9 mouse cellular contexts compared by ENCODE assay signal in genomic region chr16:33344875-33345274, GRCm38 (mm10). TPM values are rescaled to one million over a fixed set of nuclear protein-coding genes. Genes with fewer than 3 reads are reported as not detected.
DNase-seq lines count a peak whose midpoint lies in the region; ATAC-seq and TF ChIP-seq lines count a peak whose summit lies in the region.
"Had no signal": no experiment of that assay in that cellular context is flagged by ENCODE, and none has a peak within 500 bp of the region (broad histone marks: within the 10 kb centered on the region; RNA-seq: fewer than 3 reads in every experiment).

No protein-coding gene starts in this region.

- TF ChIP-seq CTCF in midbrain, postnatal 0 days (IDR thresholded peaks at IDR 0.05), result no peak

- no peaks in the 10 kb centered on the region for H3K9me3 ChIP-seq in midbrain, postnatal 0 days (ENCODE audit: low read length)
- H3K9me3 ChIP-seq in midbrain, embryonic 11.5 days (ENCODE audit: control insufficient read depth, low read length), result no peaks in the 10 kb centered on the region
- H3K9me3 ChIP-seq in embryonic facial prominence, embryonic 14.5 days (ENCODE audit: control insufficient read depth, low read length), result no peaks in the 10 kb centered on the region
- H3K9me3 ChIP-seq: midbrain, embryonic 12.5 days had no signal

- no peak for ATAC-seq in midbrain, postnatal 0 days (ENCODE audit: low FRiP score)
- ATAC-seq in midbrain, embryonic 11.5 days (ENCODE audit: low FRiP score), result no peak
- no peak; the same call in 1 of the 2 replicates for ATAC-seq in embryonic facial prominence, embryonic 14.5 days (ENCODE audit: low read depth)
- ATAC-seq in megakaryocyte progenitor cell, adult 5-6 weeks (replicated peaks; ENCODE audit: poor library complexity), result no peak

- peaks cover 4% of the 10 kb centered on the region; the same call in 1 of the 2 replicates for H3K4me1 ChIP-seq in midbrain, postnatal 0 days (ENCODE audit: insufficient read depth, low read length)
- no peaks in the 10 kb centered on the region for H3K4me1 ChIP-seq in midbrain, embryonic 11.5 days (ENCODE audit: control insufficient read depth, insufficient read depth, low read length)
- H3K4me1 ChIP-seq in embryonic facial prominence, embryonic 14.5 days (ENCODE audit: control insufficient read depth, insufficient read depth, low read length), result 0 out of 2 replicates have a peak, but pooled peaks cover 5% of the 10 kb centered on the region

- 78% methylated on average over 4 of the region's 4 CpGs for WGBS in midbrain, postnatal 0 days
- 82% methylated on average over 4 of the region's 4 CpGs for WGBS in midbrain, embryonic 11.5 days
- 83% methylated on average over 4 of the region's 4 CpGs for WGBS in embryonic facial prominence, embryonic 14.5 days

- H3K4me3 ChIP-seq in midbrain, postnatal 0 days (ENCODE audit: low read depth, low read length), result no peak overlapping the region
- H3K4me3 ChIP-seq in midbrain, embryonic 11.5 days (ENCODE audit: low read depth, low read length), result no peak overlapping the region
- H3K4me3 ChIP-seq in embryonic facial prominence, embryonic 14.5 days (ENCODE audit: low read depth, low read length), result no peak overlapping the region
- H3K4me3 ChIP-seq: midbrain, embryonic 12.5 days had no signal

- no peak overlapping the region for H3K9ac ChIP-seq in midbrain, postnatal 0 days (replicated peaks; ENCODE audit: low read length, poor library complexity, severe bottlenecking)
- no peak overlapping the region for H3K9ac ChIP-seq in midbrain, embryonic 11.5 days (ENCODE audit: low read length)
- H3K9ac ChIP-seq in embryonic facial prominence, embryonic 14.5 days (ENCODE audit: low read depth, low read length), result no peak overlapping the region

- peak; percentile 18 to 24 for DNase-seq in frontal cortex, postnatal 36 days (ENCODE audit: low spot score in 2 of 2)
- no peak for DNase-seq in frontal cortex, postnatal 14 days (ENCODE audit: low spot score in 2 of 2)
- no peak for DNase-seq in midbrain, postnatal 0 days (ENCODE audit: low spot score)
- DNase-seq in midbrain, embryonic 11.5 days (ENCODE audit: low spot score, missing footprints), result no peak
- no peak for DNase-seq in embryonic facial prominence, embryonic 14.5 days (ENCODE audit: low spot score)
- peak; percentile 47 for DNase-seq in thymus, postnatal 25 days
- DNase-seq in cerebellum, adult 11 months, result no peak

- peak overlapping the region; percentile 38; the same call in 1 of the 2 replicates for H3K27ac ChIP-seq in midbrain, postnatal 0 days (ENCODE audit: low read depth, low read length)
- no peak overlapping the region for H3K27ac ChIP-seq in midbrain, embryonic 11.5 days (ENCODE audit: low read depth, low read length)
- no peak overlapping the region for H3K27ac ChIP-seq in embryonic facial prominence, embryonic 14.5 days (replicated peaks; ENCODE audit: low read depth, low read length)
- H3K27ac ChIP-seq: midbrain, embryonic 12.5 days had no signal

- H3K36me3 ChIP-seq in midbrain, postnatal 0 days (ENCODE audit: insufficient read depth, low read length), result no peaks in the 10 kb centered on the region
- H3K36me3 ChIP-seq in midbrain, embryonic 11.5 days (ENCODE audit: control insufficient read depth, insufficient read depth, low read length), result no peaks in the 10 kb centered on the region
- no peaks in the 10 kb centered on the region for H3K36me3 ChIP-seq in embryonic facial prominence, embryonic 14.5 days (ENCODE audit: control insufficient read depth, insufficient read depth, low read length)
- H3K36me3 ChIP-seq: midbrain, embryonic 12.5 days had no signal

- H3K27me3 ChIP-seq in midbrain, postnatal 0 days (ENCODE audit: insufficient read depth, low read length), result no peaks in the 10 kb centered on the region
- no peaks in the 10 kb centered on the region for H3K27me3 ChIP-seq in midbrain, embryonic 11.5 days (ENCODE audit: control insufficient read depth, insufficient read depth, low read length)
- H3K27me3 ChIP-seq in embryonic facial prominence, embryonic 14.5 days (replicated peaks; ENCODE audit: control insufficient read depth, insufficient read depth, low read length), result no peaks in the 10 kb centered on the region
- H3K27me3 ChIP-seq: midbrain, embryonic 12.5 days had no signal

- no peak overlapping the region for H3K4me2 ChIP-seq in midbrain, postnatal 0 days (ENCODE audit: low read depth, low read length, poor library complexity, severe bottlenecking)
- H3K4me2 ChIP-seq in midbrain, embryonic 11.5 days, result no peak overlapping the region
- H3K4me2 ChIP-seq in embryonic facial prominence, embryonic 14.5 days (ENCODE audit: low read depth, low read length), result peak overlapping the region; percentile 1; the same call in 1 of the 2 replicates
- H3K4me2 ChIP-seq: midbrain, embryonic 12.5 days had no signal

RNA-seq across cellular contexts. Expression of gene Zfp148, which starts 35.8 kb away (rescaled TPM):
- total RNA-seq in midbrain, postnatal 0 days (2014; rRNA removed), result 29.0 and 39.4 TPM in 2 replicates
- 39.1 and 44.2 TPM in 2 replicates for polyA plus RNA-seq in midbrain, postnatal 0 days (2015; fragmentation: Nextera tagmentation; extraction: Ambion mirVana)
- 49.1 and 53.8 TPM in 2 replicates for polyA plus RNA-seq in midbrain, embryonic 11.5 days (2014; fragmentation: Nextera tagmentation; extraction: Ambion mirVana)
- polyA plus RNA-seq in embryonic facial prominence, embryonic 14.5 days (2014; fragmentation: Nextera tagmentation; extraction: Ambion mirVana), result 51.0 and 51.8 TPM in 2 replicates
- total RNA-seq in megakaryocyte progenitor cell, adult 5-6 weeks (2015), result 67.0 and 73.5 TPM in 2 replicates
- 29.4 and 30.3 TPM in 2 replicates for total RNA-seq in megakaryocyte progenitor cell, adult 5-6 weeks (2017)

Comparison
In these comparisons a context has a peak if more than half of its experiments do, and no peak if none do; other contexts are left out.
1. DNase-seq: peak in frontal cortex, postnatal 36 days (2 of 2) and thymus, postnatal 25 days (single experiment); none in frontal cortex, postnatal 14 days (0 of 2), midbrain, postnatal 0 days (single experiment), midbrain, embryonic 11.5 days (single experiment), embryonic facial prominence, embryonic 14.5 days (single experiment) and cerebellum, adult 11 months (single experiment).